Mouse (Mus musculus) embryonic facial prominence, embryonic 14.5 days (tissue): ENCODE data around the gene Crbn. TPM values are rescaled to one million over a fixed set of nuclear protein-coding genes. Genes with fewer than 3 reads are reported as not detected.

Experiments used
- ATAC-seq: fragments of 200-750 bp; cut with Nextera tagmentation; 2 replicates; pipeline ENCODE4 v1.8.0; 2017; ENCODE audit warnings: low read depth, moderate number of reproducible peaks, moderate TSS enrichment
- DNase-seq: peaks from one replicate; pipeline ENCODE4 v3.0.0-alpha.2; 2015; ENCODE audit warnings: low spot score
- H3K27ac ChIP-seq: fragments of 300-500 bp; sonication (generic); replicated peaks from 2 replicates; pipeline ENCODE4 v1.5.1; 2014; ENCODE audit warnings: low read depth, mild to moderate bottlenecking, low read length, moderate library complexity
- H3K27me3 ChIP-seq: fragments of 300-500 bp; sonication (generic); replicated peaks from 2 replicates; pipeline ENCODE4 v1.6.1; 2014; ENCODE audit warnings: low read length; ENCODE audit not compliant: control insufficient read depth, insufficient read depth
- H3K36me3 ChIP-seq: fragments of 300-500 bp; sonication (generic); 2 replicates; pipeline ENCODE4 v1.6.1; 2014; ENCODE audit warnings: low read length, mixed read lengths; ENCODE audit not compliant: control insufficient read depth, insufficient read depth
- H3K4me1 ChIP-seq: fragments of 300-500 bp; sonication (generic); 2 replicates; pipeline ENCODE4 v1.6.1; 2014; ENCODE audit warnings: antibody characterized with exemption, low read length; ENCODE audit not compliant: control insufficient read depth, insufficient read depth
- H3K4me2 ChIP-seq: fragments of 300-500 bp; sonication (generic); 2 replicates; pipeline ENCODE4 v1.6.1; 2014; ENCODE audit warnings: low read depth, mild to moderate bottlenecking, low read length, moderate library complexity, mixed read lengths
- H3K4me3 ChIP-seq: fragments of 300-500 bp; sonication (generic); 2 replicates; pipeline ENCODE4 v1.5.1; 2014; ENCODE audit warnings: low read depth, mild to moderate bottlenecking, low read length
- H3K9ac ChIP-seq: fragments of 300-500 bp; sonication (generic); 2 replicates; pipeline ENCODE4 v1.6.1; 2014; ENCODE audit warnings: low read depth, mild to moderate bottlenecking, low read length, moderate library complexity, mixed read lengths
- H3K9me3 ChIP-seq: fragments of 300-500 bp; sonication (generic); 2 replicates; pipeline ENCODE4 v1.6.1; 2016; ENCODE audit warnings: low read length; ENCODE audit not compliant: control insufficient read depth
- WGBS: fragments of 180-500 bp; shearing (Covaris S2); extraction: QIAGEN DNeasy Blood & Tissue Kit; methylation state at CpG from one replicate; pipeline ENCODE4 v1.1.7; 2014; 5-methylcytosine and 5-hydroxymethylcytosine counted together
- polyA plus RNA-seq: library from polyadenylated mRNA; unstranded; fragments of >200 nt; fragmentation: Nextera tagmentation; extraction: Ambion mirVana; gene quantifications from 2 replicates; pipeline ENCODE4 v1.2.1, GENCODE M21; 2014

Crbn gene
- polyA plus RNA-seq, 1 experiment from 2014 or later = 42.0 TPM

GRCm38 (mm10) chr6:106809161-106809560 lies 9.3 kb upstream of the Crbn start:
- Histone ChIP-seq H3K9ac (no peak overlapping the region), H3K27ac (no peak overlapping the region), H3K4me2 (no peak overlapping the region), H3K4me1 (no peaks in the 10 kb centered on the region), H3K4me3 (no peak overlapping the region), H3K36me3 (no peaks in the 10 kb centered on the region), H3K27me3 (no peaks in the 10 kb centered on the region), H3K9me3 (no peaks in the 10 kb centered on the region)
- WGBS = 46% methylated on average over 2 of the region's 2 CpGs
- DNase-seq = peak; percentile 8
- ATAC-seq = no peak

GRCm38 (mm10) chr6:106804904-106805303 lies 5.0 kb upstream of the Crbn start:
- 26% methylated on average over 2 of the region's 2 CpGs for WGBS

GRCm38 (mm10) chr6:106800227-106800557 lies 315 bp upstream of the Crbn start:
- DNase-seq = no peak
- no peak for ATAC-seq
- Histone ChIP-seq H3K27me3 (no peaks in the 10 kb centered on the region), H3K27ac (no peak overlapping the region), H3K4me3 (peak overlapping the region; percentile 58), H3K9ac (peak overlapping the region; percentile 84), H3K4me1 (peaks cover 11% of the 10 kb centered on the region), H3K4me2 (peak overlapping the region; percentile 66; the same call in 1 of the 2 replicates), H3K36me3 (0 out of 2 replicates have a peak, but pooled peaks cover 6% of the 10 kb centered on the region), H3K9me3 (no peaks in the 10 kb centered on the region)
- 54% methylated on average over 5 of the region's 5 CpGs for WGBS

More at GRCm38 (mm10) chr6:106804904-106805303, 5.0 kb upstream of the Crbn start:
- H3K9ac ChIP-seq = no peak overlapping the region
- no peaks in the 10 kb centered on the region for H3K27me3 ChIP-seq
- no peak overlapping the region for H3K4me3 ChIP-seq
- ATAC-seq (no peak; the same call in 1 of the 2 replicates), DNase-seq (peak; percentile 27)
- no peaks in the 10 kb centered on the region for H3K36me3 ChIP-seq
- no peak overlapping the region for H3K27ac ChIP-seq
- H3K9me3 ChIP-seq = no peaks in the 10 kb centered on the region
- no peaks in the 10 kb centered on the region for H3K4me1 ChIP-seq
- no peak overlapping the region for H3K4me2 ChIP-seq

GRCm38 (mm10) chr6:106794094-106794814 lies 5.6 kb downstream of the Crbn start:
- H3K9ac ChIP-seq = no peak overlapping the region
- DNase-seq (no peak), ATAC-seq (no peak)
- H3K4me1 ChIP-seq = peaks cover 10% of the 10 kb centered on the region
- no peak overlapping the region for H3K4me2 ChIP-seq
- 85% methylated on average over 13 of the region's 13 CpGs for WGBS
- no peaks in the 10 kb centered on the region for H3K27me3 ChIP-seq
- H3K9me3 ChIP-seq = no peaks in the 10 kb centered on the region
- peaks cover 45% of the 10 kb centered on the region for H3K36me3 ChIP-seq
- no peak overlapping the region for H3K4me3 ChIP-seq
- no peak overlapping the region for H3K27ac ChIP-seq

GRCm38 (mm10) chr6:106793621-106794020 lies 6.3 kb downstream of the Crbn start:
- H3K36me3 ChIP-seq = peaks cover 48% of the 10 kb centered on the region
- H3K9ac ChIP-seq = no peak overlapping the region
- no peaks in the 10 kb centered on the region for H3K27me3 ChIP-seq
- 92% methylated on average over 10 of the region's 10 CpGs for WGBS
- DNase-seq (no peak), ATAC-seq (no peak)
- H3K27ac ChIP-seq = no peak overlapping the region
- no peaks in the 10 kb centered on the region for H3K9me3 ChIP-seq
- H3K4me3 ChIP-seq = no peak overlapping the region
- H3K4me1 ChIP-seq = peaks cover 4% of the 10 kb centered on the region
- H3K4me2 ChIP-seq = no peak overlapping the region

GRCm38 (mm10) chr6:106793088-106793487 lies 6.8 kb downstream of the Crbn start:
- Histone ChIP-seq H3K4me1 (no peaks in the 10 kb centered on the region), H3K9ac (no peak overlapping the region), H3K9me3 (no peaks in the 10 kb centered on the region), H3K27ac (no peak overlapping the region), H3K4me2 (no peak overlapping the region), H3K36me3 (peaks cover 53% of the 10 kb centered on the region), H3K4me3 (no peak overlapping the region), H3K27me3 (no peaks in the 10 kb centered on the region)
- WGBS = 97% methylated on average over 7 of the region's 7 CpGs
- ATAC-seq = no peak
- no peak for DNase-seq

GRCm38 (mm10) chr6:106792486-106792885 lies 7.4 kb downstream of the Crbn start:
- Histone ChIP-seq H3K27me3 (no peaks in the 10 kb centered on the region), H3K4me3 (no peak overlapping the region), H3K9ac (no peak overlapping the region), H3K36me3 (peaks cover 53% of the 10 kb centered on the region), H3K4me1 (no peaks in the 10 kb centered on the region), H3K9me3 (no peaks in the 10 kb centered on the region), H3K4me2 (no peak overlapping the region), H3K27ac (no peak overlapping the region)
- WGBS = 88% methylated on average over 5 of the region's 5 CpGs
- no peak for ATAC-seq
- no peak for DNase-seq

- 92% methylated on average over 8 of the region's 8 CpGs for WGBS
- H3K36me3 ChIP-seq = peaks cover 57% of the 10 kb centered on the region
These were observed 8.4 kb downstream of the Crbn start for GRCm38 (mm10) chr6:106791429-106791828.

GRCm38 (mm10) chr6:106787138-106787537 lies 12.7 kb downstream of the Crbn start:
- H3K36me3 ChIP-seq = peaks cover 43% of the 10 kb centered on the region
- no peak for DNase-seq
- no peaks in the 10 kb centered on the region for H3K27me3 ChIP-seq
- H3K4me1 ChIP-seq = no peaks in the 10 kb centered on the region
- no peak overlapping the region for H3K9ac ChIP-seq
- WGBS = 90% methylated on average over 3 of the region's 3 CpGs
- H3K9me3 ChIP-seq = no peaks in the 10 kb centered on the region
- no peak overlapping the region for H3K4me2 ChIP-seq
- no peak overlapping the region for H3K27ac ChIP-seq
- no peak for ATAC-seq
- H3K4me3 ChIP-seq = no peak overlapping the region

More at GRCm38 (mm10) chr6:106791429-106791828, 8.4 kb downstream of the Crbn start:
- Histone ChIP-seq H3K9me3 (no peaks in the 10 kb centered on the region), H3K27me3 (no peaks in the 10 kb centered on the region), H3K27ac (no peak overlapping the region), H3K4me3 (no peak overlapping the region), H3K9ac (no peak overlapping the region), H3K4me1 (no peaks in the 10 kb centered on the region), H3K4me2 (no peak overlapping the region)
- no peak for DNase-seq
- ATAC-seq = no peak
